Mouse (Mus musculus) heart, postnatal 0 days (tissue): Measurements from ENCODE around the gene Dnaja4.

ENCODE experiments used
- CTCF ChIP-seq: IDR thresholded peaks from 2 replicates; pipeline ENCODE4 v1.5.1; 2016; ENCODE audit warnings: antibody characterized with exemption, control low read depth, low read depth
- EP300 ChIP-seq: IDR thresholded peaks from 2 replicates; pipeline ENCODE4 v1.6.1; 2016; ENCODE audit warnings: antibody characterized with exemption, low read depth

- no peak for TF ChIP-seq CTCF
- no peak for TF ChIP-seq EP300
Measured at GRCm38 (mm10) chr9:54656402-54656801, 42.3 kb upstream of the Dnaja4 start.
